Mouse (Mus musculus): ENCODE results near the gene Gm42517. TPM values are rescaled to one million over a fixed set of nuclear protein-coding genes. Genes with fewer than 3 reads are reported as not detected.

The Gm42517 gene
- total RNA-seq, 2 experiments from 2014 or later: 69.2 to 70.0 TPM

DNA sequence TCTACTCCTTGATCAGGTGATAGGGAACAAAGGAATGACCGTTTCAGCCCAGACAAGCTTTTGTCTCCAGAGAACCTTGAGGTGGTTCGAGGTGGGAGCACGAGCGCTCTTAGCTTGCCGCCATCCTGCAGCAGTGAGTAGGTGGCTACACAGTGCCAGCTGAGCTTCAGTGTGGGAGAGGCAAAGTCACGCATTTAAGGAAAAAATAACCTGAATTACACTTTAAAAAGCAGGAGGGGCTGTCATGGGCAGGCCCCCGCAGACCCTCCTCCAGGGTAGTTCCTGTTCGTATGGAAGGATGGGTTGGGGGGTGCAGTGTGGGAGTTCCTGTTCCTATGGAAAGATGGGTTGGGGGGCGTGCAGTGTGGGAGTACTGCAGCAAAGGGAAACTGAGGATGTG, 8.2 kb downstream of the Gm42517 start:
- DNase-seq (ENCODE audit: low spot score in 2 of 2): peak; percentile 60 to 89
- intact Hi-C loops (cut with DNase I): loop anchor here (1.0 kb wide), 1 partner anchor 10 kb away; no protein-coding TSS in a partner anchor

GRCm38 (mm10) chr5:108357862-108358261, 9.9 kb downstream of the Gm42517 start:
- intact Hi-C loops (cut with DNase I): no loop called here
- no peak for DNase-seq (ENCODE audit: low spot score in 2 of 2)

DNA sequence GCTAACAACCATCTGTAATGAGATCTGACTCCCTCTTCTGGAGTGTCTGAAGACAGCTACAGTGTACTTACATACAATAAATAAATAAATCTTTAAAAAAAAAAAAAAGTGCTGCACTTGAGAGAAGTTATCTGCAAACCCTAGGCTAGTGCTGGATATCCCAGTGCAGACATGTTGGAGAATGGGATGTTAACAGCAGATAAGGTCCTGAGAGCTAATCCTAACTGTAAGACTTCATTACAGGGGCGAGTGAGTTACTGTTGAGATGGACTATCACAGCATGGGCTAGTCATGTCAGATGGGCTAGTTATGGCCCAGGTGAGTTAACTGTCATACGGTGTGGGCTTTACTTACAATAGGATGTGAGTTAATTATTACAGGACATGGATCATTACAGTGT, 13.7 kb downstream of the Gm42517 start:
- intact Hi-C loops (cut with DNase I): no loop called here
- no peak for DNase-seq (ENCODE audit: low spot score in 2 of 2)

DNA sequence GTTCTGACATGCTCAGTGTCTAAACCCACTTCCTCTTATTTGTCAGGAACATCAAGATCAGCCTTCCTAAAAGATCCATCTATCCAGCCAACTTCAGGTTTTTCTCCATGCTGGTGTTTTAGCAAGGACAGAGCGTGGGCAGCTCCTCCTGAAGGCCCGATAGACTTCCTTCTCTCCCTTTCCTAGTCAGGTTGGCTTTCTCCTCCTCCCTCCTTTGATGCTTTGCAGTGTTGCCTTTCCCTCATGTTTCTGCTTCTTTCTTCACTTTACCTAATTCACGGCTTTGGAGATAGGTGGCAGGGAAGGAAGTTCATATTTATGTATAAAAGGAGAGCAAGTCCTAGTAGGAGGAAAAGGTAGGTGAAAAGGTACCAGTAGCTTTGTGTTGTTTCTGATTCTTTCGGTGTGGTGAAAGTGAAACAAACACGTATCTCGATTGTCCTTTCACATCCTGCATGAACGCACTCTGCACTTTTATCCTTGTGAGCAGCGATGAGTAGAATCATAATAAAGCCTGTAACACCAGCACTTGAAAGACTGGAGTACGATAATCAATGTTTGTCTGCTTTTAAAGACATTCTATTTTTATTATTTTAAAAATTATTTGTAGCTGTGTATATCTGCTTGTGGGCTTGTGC, 18.1 kb downstream of the Gm42517 start:
- intact Hi-C loops (cut with DNase I): no loop called here
- DNase-seq (ENCODE audit: low spot score in 2 of 2): no peak

DNA sequence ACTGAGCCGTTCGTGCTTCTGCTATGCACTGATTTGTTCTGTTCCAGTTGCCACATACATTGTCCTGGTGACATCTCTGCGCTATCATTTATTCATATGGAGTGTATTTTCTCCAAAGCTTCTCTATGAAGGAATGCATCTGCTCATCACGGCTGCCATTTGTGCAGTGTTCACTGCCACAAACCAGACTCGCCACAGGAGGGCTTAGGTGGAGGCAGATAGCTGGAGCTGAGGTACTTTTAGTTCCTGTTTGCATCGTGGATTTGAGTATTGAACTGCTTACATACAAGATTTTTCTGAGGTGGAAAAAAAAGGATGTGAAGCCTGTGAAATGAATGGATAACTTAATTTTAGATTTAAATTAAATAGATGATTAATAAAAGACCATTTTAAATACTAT, 19.9 kb downstream of the Gm42517 start:
- intact Hi-C loops (cut with DNase I): no loop called here

DNA sequence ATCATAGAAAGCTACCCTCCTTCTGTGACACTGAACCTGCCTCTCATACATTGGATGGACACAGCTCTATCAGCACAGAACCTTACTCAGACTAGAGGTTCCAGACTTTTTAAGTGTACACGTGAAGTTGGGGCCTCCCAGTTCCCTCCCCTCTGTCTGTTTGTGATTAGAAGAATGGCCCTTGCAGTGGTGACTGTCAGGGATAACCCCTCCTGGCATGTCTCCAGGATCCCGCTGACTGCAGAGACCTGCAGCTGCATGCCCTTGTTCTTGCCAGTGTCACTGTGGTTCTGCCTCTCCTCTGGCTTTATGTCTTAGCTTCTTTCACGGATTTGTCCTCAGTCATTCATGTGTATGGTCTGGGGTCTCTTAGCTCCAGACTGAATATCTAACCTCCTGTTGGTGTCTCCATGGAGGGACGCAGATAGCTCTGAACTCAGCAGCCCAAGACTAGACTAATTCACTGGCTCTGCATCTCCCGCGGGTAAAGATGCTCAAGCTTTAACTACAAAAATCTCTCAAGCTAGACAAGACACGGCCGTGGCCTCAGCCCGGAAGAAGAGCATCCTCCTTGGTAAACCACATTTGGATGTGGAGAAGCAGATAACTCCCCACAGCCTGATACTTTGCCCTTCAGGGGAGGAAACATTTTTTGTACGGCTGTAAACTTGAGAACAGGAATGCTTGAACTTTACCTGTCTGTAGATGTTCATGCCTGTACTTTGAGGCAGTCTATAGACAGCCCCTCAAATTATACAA, 22.2 kb downstream of the Gm42517 start:
- no peak for DNase-seq (ENCODE audit: low spot score in 2 of 2)
- intact Hi-C loops (cut with DNase I): no loop called here

More for the DNA sequence above, 19.9 kb downstream of the Gm42517 start:
- no peak for DNase-seq (ENCODE audit: low spot score in 2 of 2)

DNA sequence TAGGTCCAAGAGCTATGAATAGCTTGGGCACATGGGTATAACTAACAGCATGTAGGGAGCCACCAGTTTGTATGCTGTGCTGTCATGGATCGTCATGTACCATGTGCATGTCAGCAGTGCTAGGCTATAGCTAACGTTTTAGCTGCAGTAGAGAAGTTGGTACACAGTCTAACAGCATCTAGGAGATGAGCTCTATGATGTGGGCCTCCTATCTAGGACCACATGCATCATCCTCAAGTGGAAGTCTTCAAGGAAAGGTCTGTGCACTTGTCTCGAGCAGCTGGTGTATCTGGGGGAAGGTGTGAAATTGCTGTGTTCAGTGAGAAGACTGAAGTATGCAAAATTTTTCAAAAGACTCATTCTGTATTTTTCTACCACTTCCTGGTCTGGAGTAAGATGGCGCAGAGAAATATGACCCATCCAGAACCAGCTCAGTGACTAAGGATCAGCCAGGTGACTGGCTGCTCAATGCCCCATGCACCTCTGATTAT, 24.0 kb downstream of the Gm42517 start:
- intact Hi-C loops (cut with DNase I): no loop called here
- peak in 1 of 2 experiments; percentile 68 for DNase-seq (ENCODE audit: low spot score in 2 of 2)

DNA sequence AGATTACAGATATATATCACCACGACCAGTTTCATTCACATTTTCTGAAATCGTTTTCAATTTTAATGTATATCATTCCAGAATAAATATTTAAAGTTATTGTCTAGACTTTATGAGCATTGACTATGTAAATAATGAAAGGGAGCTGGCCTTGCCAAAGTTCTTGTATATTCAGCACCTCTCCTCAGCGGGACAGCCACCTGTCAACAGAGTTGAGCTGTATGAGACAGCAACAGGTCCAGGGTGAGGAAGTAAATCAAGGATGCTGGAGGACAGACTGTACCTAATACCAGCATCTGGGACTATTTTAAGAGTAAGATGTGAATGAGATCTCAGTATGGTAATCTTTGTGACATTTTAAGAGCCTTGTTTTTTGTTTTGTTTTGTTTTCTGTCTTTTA, 29.7 kb downstream of the Gm42517 start:
- intact Hi-C loops (cut with DNase I): no loop called here
- DNase-seq (ENCODE audit: low spot score in 2 of 2): no peak

GRCm38 (mm10) chr5:108337385-108337784, 30.3 kb downstream of the Gm42517 start:
- DNase-seq (ENCODE audit: low spot score in 2 of 2): no peak
- intact Hi-C loops (cut with DNase I): no loop called here

GRCm38 (mm10) chr5:108331051-108331450, 36.7 kb downstream of the Gm42517 start:
- DNase-seq (ENCODE audit: low spot score in 2 of 2): no peak
- intact Hi-C loops (cut with DNase I): no loop called here

Other genes starting within 250 kb of the Gm42517 start
- 10 to 100 TPM; 25.5 to 25.6 TPM for gene Tmed5, start 235.3 kb downstream of the Gm42517 start, total RNA-seq (2021)
- 1 to 10 TPM; 1.0 to 1.1 TPM for gene Ccdc18, start 235.0 kb downstream of the Gm42517 start, total RNA-seq (2021)
- 10 to 100 TPM; 36.4 to 38.9 TPM for gene Dr1, start 99.0 kb downstream of the Gm42517 start, total RNA-seq (2021)
- 10 to 100 TPM; 12.5 TPM for gene Pigg, start 55.3 kb downstream of the Gm42517 start, total RNA-seq (2021)
- under 1 TPM; 0.16 to 0.27 TPM for gene Pde6b, start 20.5 kb upstream of the Gm42517 start, total RNA-seq (2021)
- 100 to 1,000 TPM; 270 to 287 TPM for gene Atp5k, start 66.5 kb upstream of the Gm42517 start, total RNA-seq (2021)
- gene Mfsd7a, start 81.0 kb upstream of the Gm42517 start, total RNA-seq (2021): under 1 TPM; 0.25 to 0.69 TPM
- 10 to 100 TPM; 47.2 to 58.5 TPM for gene Pcgf3, start 93.3 kb upstream of the Gm42517 start, total RNA-seq (2021)
- gene Cplx1, start 182.1 kb upstream of the Gm42517 start, total RNA-seq (2021): 100 to 1,000 TPM; 640 to 650 TPM

Data from left cerebral cortex, postnatal 25 days (tissue).